Mouse (Mus musculus) liver, embryonic 16.5 days (tissue): Measurements from ENCODE around the gene Rab17. TPM values are rescaled to one million over a fixed set of nuclear protein-coding genes. Genes with fewer than 3 reads are reported as not detected.

ENCODE experiments used
- ATAC-seq: fragments of 200-750 bp; cut with Nextera tagmentation; 2 replicates; pipeline ENCODE4 v1.8.0; 2017; ENCODE audit warnings: low read depth, mild to moderate bottlenecking, moderate number of reproducible peaks, moderate library complexity
- H3K27ac ChIP-seq: fragments of 300-500 bp; sonication (generic); 2 replicates; pipeline ENCODE4 v1.5.1; 2014; ENCODE audit warnings: mild to moderate bottlenecking, low read length
- H3K27me3 ChIP-seq: fragments of 300-500 bp; sonication (generic); 2 replicates; pipeline ENCODE4 v1.6.1; 2014; ENCODE audit warnings: low read depth, low read length, mixed read lengths; ENCODE audit not compliant: control insufficient read depth, insufficient read depth
- H3K36me3 ChIP-seq: fragments of 300-500 bp; sonication (generic); 2 replicates; pipeline ENCODE4 v1.6.1; 2014; ENCODE audit warnings: mild to moderate bottlenecking; ENCODE audit not compliant: control insufficient read depth, insufficient read depth
- H3K4me1 ChIP-seq: fragments of 300-500 bp; sonication (generic); 2 replicates; pipeline ENCODE4 v1.6.1; 2014; ENCODE audit warnings: low read depth, low read length, mixed read lengths; ENCODE audit not compliant: control insufficient read depth
- H3K4me2 ChIP-seq: fragments of 300-500 bp; sonication (generic); 2 replicates; pipeline ENCODE4 v1.6.1; 2014; ENCODE audit warnings: low read depth, low read length, mixed read lengths
- H3K4me3 ChIP-seq: fragments of 300-500 bp; sonication (generic); 2 replicates; pipeline ENCODE4 v1.5.1; 2014; ENCODE audit warnings: low read depth, mild to moderate bottlenecking, low read length
- H3K9ac ChIP-seq: fragments of 300-500 bp; sonication (generic); 2 replicates; pipeline ENCODE4 v1.6.1; 2014; ENCODE audit warnings: low read depth, low read length
- H3K9me3 ChIP-seq: fragments of 300-500 bp; sonication (generic); replicated peaks from 2 replicates; pipeline ENCODE4 v1.6.1; 2016; ENCODE audit warnings: low read length; ENCODE audit not compliant: control insufficient read depth
- WGBS: fragments of 180-500 bp; shearing (Covaris S2); extraction: QIAGEN DNeasy Blood & Tissue Kit; methylation state at CpG from one replicate; pipeline ENCODE4 v1.1.7; 2014; ENCODE audit not compliant: insufficient replicate concordance; 5-methylcytosine and 5-hydroxymethylcytosine counted together
- polyA plus RNA-seq: library from polyadenylated mRNA; unstranded; fragments of >200 nt; fragmentation: Nextera tagmentation; extraction: Ambion mirVana; gene quantifications from 2 replicates; pipeline ENCODE4 v1.2.1, GENCODE M21; 2015

Rab17 gene
- polyA plus RNA-seq, 1 experiment from 2014 or later: 7.4 TPM

DNA sequence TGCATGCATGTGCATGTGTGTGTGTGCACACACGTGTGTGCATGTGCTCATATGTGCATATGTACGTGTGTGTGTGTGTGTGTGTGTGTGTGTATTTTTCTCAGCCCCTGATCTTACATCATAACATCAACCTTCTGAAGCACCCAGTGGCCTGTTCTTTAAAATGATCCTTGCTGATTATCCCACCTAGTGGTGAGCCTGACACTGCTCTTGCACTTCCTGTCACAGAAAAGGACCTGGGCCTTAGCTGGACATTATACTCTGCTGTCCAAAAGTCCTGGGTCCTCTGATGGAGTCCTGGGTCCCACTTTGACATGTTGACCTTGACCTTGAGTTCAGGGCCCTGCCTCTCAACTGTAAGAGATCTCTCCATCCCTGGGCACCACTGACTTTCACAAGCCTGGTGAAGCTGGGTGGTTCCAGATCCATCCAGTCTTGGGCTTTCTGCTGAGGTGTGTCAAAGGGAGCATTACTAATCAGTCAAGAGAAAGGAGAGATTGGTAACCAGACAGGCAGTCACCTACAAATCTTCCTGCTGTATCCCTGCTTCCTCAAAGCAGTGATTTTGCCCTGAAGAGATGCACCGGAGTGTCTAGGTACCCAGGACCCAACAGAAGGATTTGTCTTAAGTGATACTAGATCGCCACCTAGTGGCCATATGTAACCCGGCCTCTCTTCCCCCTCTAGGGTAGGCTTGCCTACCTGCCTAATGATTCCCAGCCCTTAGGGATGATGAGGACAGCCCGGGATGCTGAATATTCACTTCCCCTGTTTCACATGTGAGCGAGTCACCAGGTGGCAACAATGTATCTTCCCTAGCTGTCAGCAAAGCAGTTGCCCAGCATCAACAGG is 13.0 kb downstream of the Rab17 start:
- Histone ChIP-seq H3K4me3 (no peak overlapping the region), H3K36me3 (no peaks in the 10 kb centered on the region), H3K9me3 (no peaks in the 10 kb centered on the region), H3K27ac (no peak overlapping the region), H3K4me1 (no peaks in the 10 kb centered on the region), H3K9ac (no peak overlapping the region), H3K27me3 (no peaks in the 10 kb centered on the region), H3K4me2 (no peak overlapping the region)
- WGBS: 29% methylated on average over 7 of the region's 7 CpGs
- no peak for ATAC-seq

DNA sequence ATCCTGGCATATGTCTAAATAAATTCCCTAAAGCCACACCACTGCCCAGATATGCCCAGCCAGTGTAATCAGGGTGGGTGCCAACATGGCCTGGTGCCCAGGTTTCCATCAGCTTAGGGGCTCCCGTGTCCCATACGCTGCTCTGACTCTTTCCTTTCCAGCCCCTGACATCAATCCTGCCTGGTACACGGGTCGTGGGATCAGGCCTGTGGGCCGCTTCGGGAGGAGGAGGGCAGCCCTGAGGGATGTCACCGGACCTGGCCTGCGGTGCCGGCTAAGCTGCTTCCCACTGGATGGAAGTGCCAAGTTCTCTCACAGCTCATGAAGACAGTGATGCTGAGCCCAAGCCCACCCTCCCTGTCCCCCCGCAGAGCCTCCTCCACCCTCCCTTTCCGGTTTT is 15.8 kb downstream of the Rab17 start:
- no peak overlapping the region for H3K27ac ChIP-seq
- no peak overlapping the region for H3K4me2 ChIP-seq
- no peak overlapping the region for H3K9ac ChIP-seq
- H3K4me1 ChIP-seq: no peaks in the 10 kb centered on the region
- ATAC-seq: no peak
- H3K27me3 ChIP-seq: no peaks in the 10 kb centered on the region
- H3K4me3 ChIP-seq: no peak overlapping the region
- no peaks in the 10 kb centered on the region for H3K36me3 ChIP-seq
- no peaks in the 10 kb centered on the region for H3K9me3 ChIP-seq
- WGBS: 69% methylated on average over 11 of the region's 11 CpGs

DNA sequence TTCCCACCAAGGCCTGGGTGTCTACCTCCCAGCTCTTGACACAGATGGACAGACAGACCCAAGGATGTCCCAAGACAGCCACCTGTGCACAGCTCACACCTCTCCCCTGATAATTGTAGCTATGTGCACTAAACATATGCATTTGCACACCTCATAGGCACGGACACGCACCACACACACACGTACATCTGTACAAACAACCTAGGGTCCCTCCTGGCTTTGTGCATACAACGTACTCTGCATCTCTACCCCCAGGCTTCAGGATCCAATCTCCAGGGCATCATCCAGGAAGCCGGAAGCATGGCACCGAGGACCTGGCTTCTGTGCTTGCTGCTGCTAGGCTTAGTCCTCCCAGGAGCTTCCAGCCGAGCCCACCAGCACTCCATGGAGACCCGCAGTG is 16.7 kb downstream of the Rab17 start, which contains the start of gene Prlh:
Gene Prlh (plus strand): TSS at position 301 of the 400 bp plus-strand sequence.
- Histone ChIP-seq H3K4me2 (no peak within 1 kb of the TSS), H3K27ac (no peak within 1 kb of the TSS), H3K9ac (no peak within 1 kb of the TSS), H3K36me3 (no peaks in the 10 kb centered on the region), H3K4me1 (no peaks in the 10 kb centered on the region), H3K4me3 (no peak within 1 kb of the TSS), H3K9me3 (no peaks in the 10 kb centered on the region), H3K27me3 (no peaks in the 10 kb centered on the region)
- 59% methylated on average over 8 of the region's 8 CpGs for WGBS
- no peak for ATAC-seq

DNA sequence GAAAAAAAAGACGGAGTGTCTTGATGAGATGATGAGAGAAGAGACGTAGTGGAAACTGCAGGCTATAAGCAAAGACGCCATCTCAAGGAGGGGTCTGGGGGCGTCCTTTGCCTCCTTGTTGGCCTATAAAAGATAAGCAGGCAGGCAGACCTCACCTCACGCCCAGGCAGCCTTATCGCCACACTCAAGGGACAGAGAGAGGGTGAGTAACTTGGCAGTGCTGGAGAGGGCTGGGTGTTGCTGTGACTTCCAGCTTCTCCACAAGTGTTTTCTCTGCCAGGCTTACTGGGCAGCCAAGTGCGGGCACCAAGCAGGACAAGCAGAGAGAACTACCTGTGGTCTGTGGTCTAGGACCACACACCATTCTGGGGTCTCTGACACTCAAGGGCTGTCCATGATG is 17.8 kb downstream of the Rab17 start:
- no peaks in the 10 kb centered on the region for H3K9me3 ChIP-seq
- H3K4me2 ChIP-seq: no peak overlapping the region
- no peaks in the 10 kb centered on the region for H3K36me3 ChIP-seq
- no peaks in the 10 kb centered on the region for H3K4me1 ChIP-seq
- no peak overlapping the region for H3K9ac ChIP-seq
- no peak overlapping the region for H3K4me3 ChIP-seq
- ATAC-seq: no peak
- H3K27ac ChIP-seq: no peak overlapping the region
- 46% methylated on average over 7 of the region's 7 CpGs for WGBS
- no peaks in the 10 kb centered on the region for H3K27me3 ChIP-seq

DNA sequence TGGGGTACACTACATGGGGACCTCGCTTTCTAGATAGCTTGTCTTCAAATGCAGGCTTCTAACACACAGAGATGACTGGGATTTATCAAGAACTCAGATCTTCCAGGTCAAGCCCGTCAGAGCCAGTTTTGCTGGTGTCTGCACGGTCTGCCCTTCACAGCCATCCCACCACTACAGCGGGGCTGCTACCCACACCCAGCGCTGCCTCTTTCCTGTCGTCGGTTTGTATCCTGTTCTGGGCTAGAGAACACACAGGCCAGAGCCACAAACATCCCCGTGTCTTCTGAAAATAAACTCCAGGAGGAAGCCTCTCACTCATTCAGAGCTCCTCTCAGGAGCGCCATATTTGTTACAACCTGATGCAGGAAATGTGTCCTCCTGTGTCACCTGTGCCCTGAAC is 20.2 kb downstream of the Rab17 start:
- no peak overlapping the region for H3K4me2 ChIP-seq
- H3K4me1 ChIP-seq: no peaks in the 10 kb centered on the region
- no peak overlapping the region for H3K27ac ChIP-seq
- no peaks in the 10 kb centered on the region for H3K36me3 ChIP-seq
- no peak overlapping the region for H3K4me3 ChIP-seq
- 14% methylated on average over 9 of the region's 9 CpGs for WGBS
- H3K9me3 ChIP-seq: no peaks in the 10 kb centered on the region
- H3K9ac ChIP-seq: no peak overlapping the region
- no peak for ATAC-seq
- H3K27me3 ChIP-seq: no peaks in the 10 kb centered on the region

DNA sequence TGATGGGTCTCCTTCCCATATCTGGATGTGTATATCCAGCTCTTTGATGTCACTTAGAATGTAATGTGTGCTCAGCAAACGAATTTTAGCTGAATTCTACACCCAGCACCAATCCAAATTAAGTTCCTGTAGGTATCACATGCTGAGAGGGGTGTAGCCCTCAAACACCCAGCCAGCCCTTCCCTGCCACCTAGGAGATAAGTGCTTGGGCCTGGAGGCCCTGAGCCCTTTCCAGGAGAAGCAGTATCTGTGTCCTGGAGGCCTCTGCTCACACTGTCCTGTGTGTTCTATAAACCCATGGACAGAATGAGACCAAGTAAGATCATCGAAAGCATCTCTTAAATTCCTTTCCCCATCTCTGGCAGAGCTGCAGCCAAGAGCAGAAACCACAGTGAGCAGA is 22.2 kb downstream of the Rab17 start:
- no peak overlapping the region for H3K27ac ChIP-seq
- WGBS: 31% methylated on average over 2 of the region's 2 CpGs
- H3K36me3 ChIP-seq: no peaks in the 10 kb centered on the region
- ATAC-seq: 0 out of 2 replicates have a peak, but pooled peaks have one; percentile 58
- H3K9me3 ChIP-seq: no peaks in the 10 kb centered on the region
- H3K27me3 ChIP-seq: no peaks in the 10 kb centered on the region
- H3K4me2 ChIP-seq: no peak overlapping the region
- H3K4me3 ChIP-seq: no peak overlapping the region
- H3K9ac ChIP-seq: no peak overlapping the region
- no peaks in the 10 kb centered on the region for H3K4me1 ChIP-seq

DNA sequence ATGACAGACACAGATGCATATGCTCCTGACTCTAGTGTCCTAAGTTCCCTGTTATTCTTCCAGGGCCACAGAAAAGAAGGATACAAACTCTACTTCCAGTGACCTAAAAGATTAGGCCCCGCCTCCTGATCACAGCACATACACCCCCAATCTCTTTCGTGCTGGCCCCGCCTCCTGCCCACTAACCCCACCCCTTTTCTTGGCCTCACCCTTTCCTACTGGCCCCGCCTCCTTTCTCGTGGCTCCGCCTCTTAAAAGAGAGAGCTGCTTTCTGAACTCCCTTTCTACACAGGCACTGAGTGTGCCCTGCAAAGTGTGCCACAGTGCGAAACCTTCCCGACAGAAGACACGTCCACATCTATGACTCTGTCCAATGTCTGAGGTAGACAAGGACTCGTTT is 24.3 kb downstream of the Rab17 start:
- WGBS: 65% methylated on average over 10 of the region's 10 CpGs
- Histone ChIP-seq H3K4me2 (no peak overlapping the region), H3K27ac (no peak overlapping the region), H3K9me3 (no peaks in the 10 kb centered on the region), H3K9ac (no peak overlapping the region), H3K27me3 (no peaks in the 10 kb centered on the region), H3K4me3 (no peak overlapping the region), H3K4me1 (no peaks in the 10 kb centered on the region), H3K36me3 (no peaks in the 10 kb centered on the region)
- no peak for ATAC-seq

DNA sequence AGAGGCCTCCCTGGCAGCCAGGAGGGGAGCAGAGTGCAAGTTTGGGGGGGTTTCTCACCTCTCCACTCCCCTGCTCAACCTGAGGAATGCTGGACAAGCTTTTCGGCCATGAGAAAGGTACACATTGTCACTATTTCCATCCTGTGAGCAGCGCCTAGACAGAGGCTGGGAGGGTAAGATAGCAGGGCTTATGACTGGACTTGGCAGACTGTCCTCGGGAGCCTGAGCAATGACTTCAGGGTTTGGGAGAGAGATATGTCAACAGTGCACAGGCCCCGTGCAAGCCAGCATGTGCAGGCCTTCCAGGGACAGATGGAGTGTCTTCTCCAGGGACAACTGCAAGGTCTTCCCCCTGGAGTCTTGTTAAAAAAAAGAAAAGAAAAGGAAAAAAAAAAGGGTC is 29.5 kb downstream of the Rab17 start:
- Histone ChIP-seq H3K9me3 (no peaks in the 10 kb centered on the region), H3K9ac (no peak overlapping the region), H3K4me2 (no peak overlapping the region), H3K27ac (no peak overlapping the region), H3K4me3 (no peak overlapping the region), H3K27me3 (no peaks in the 10 kb centered on the region), H3K4me1 (no peaks in the 10 kb centered on the region), H3K36me3 (no peaks in the 10 kb centered on the region)
- WGBS: 49% methylated on average over 4 of the region's 4 CpGs
- no peak for ATAC-seq

DNA sequence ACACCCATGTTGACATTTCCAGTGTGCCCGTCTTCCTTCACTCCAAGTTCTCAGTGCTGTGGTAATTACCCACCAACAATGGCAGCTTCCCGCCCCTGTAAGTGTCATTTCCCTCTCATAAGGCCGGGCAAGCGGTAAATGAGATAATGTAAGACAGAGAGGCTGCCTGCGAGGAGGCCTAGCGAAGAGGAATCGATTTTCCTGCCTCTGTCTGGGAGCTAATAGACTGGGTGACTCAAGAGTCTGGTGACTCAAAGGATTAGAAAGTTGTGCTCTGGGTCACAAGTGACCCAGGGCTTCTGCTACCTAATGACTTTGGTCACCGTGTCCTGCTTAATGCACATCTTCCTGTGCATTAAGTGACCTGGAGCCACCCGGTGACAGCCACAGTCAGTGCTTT is 32.5 kb downstream of the Rab17 start:
- Histone ChIP-seq H3K9ac (no peak overlapping the region), H3K4me2 (no peak overlapping the region)
- ATAC-seq: no peak

More for the DNA sequence above, 32.5 kb downstream of the Rab17 start:
- Histone ChIP-seq H3K9me3 (no peaks in the 10 kb centered on the region), H3K4me1 (no peaks in the 10 kb centered on the region), H3K4me3 (no peak overlapping the region), H3K36me3 (no peaks in the 10 kb centered on the region), H3K27me3 (no peaks in the 10 kb centered on the region), H3K27ac (no peak overlapping the region)
- whole genome bisulfite sequencing: 63% methylated on average over 9 of the region's 9 CpGs
